Mouse (Mus musculus): ENCODE measurements around the gene Mgat4e. TPM values are rescaled to one million over a fixed set of nuclear protein-coding genes. Genes with fewer than 3 reads are reported as not detected.
A peak's percentile ranks its signal among the peaks of the same experiment; 100 is the strongest.

The Mgat4e gene
- polyA plus RNA-seq, 1 experiment from 2014 or later = not detected

GRCm38 (mm10) chr1:134495991-134496390, 53.5 kb downstream of the Mgat4e start:
- Histone ChIP-seq H3K9me3 (ENCODE audit: control insufficient read depth, low read length) (no peaks in the 10 kb centered on the region), H3K27ac (replicated peaks; ENCODE audit: low read depth, low read length) (no peak overlapping the region), H3K27me3 (ENCODE audit: control insufficient read depth, insufficient read depth, low read length) (no peaks in the 10 kb centered on the region), H3K4me2 (ENCODE audit: low read depth, severe bottlenecking) (no peak overlapping the region), H3K4me1 (ENCODE audit: control insufficient read depth, insufficient read depth, low read length) (peaks cover 7% of the 10 kb centered on the region; the same call in 1 of the 2 replicates), H3K36me3 (ENCODE audit: control insufficient read depth, insufficient read depth, low read length) (peaks cover 2% of the 10 kb centered on the region; the same call in 1 of the 2 replicates), H3K9ac (ENCODE audit: low read length) (no peak overlapping the region), H3K4me3 (ENCODE audit: low read depth, low read length) (no peak overlapping the region)
- no peak for ATAC-seq (ENCODE audit: insufficient number of reproducible peaks, low FRiP score, low TSS enrichment, low read depth)
- no peak for DNase-seq (ENCODE audit: low spot score)
- WGBS = 85% methylated on average over 10 of the region's 10 CpGs

GRCm38 (mm10) chr1:134495216-134495539, 54.3 kb downstream of the Mgat4e start:
- no peak overlapping the region for H3K27ac ChIP-seq (replicated peaks; ENCODE audit: low read depth, low read length)

GRCm38 (mm10) chr1:134494428-134495215, 54.9 kb downstream of the Mgat4e start, which contains the start of gene Rabif:
Rabif (plus strand) TSS chr1:134494648.
- peak; percentile 96 for ATAC-seq (ENCODE audit: insufficient number of reproducible peaks, low FRiP score, low TSS enrichment, low read depth)
- Histone ChIP-seq H3K27me3 (ENCODE audit: control insufficient read depth, insufficient read depth, low read length) (no peaks in the 10 kb centered on the region), H3K4me1 (ENCODE audit: control insufficient read depth, insufficient read depth, low read length) (peaks cover 7% of the 10 kb centered on the region; the same call in 1 of the 2 replicates), H3K9me3 (ENCODE audit: control insufficient read depth, low read length) (no peaks in the 10 kb centered on the region), H3K9ac (ENCODE audit: low read length) (peak within 1 kb of the TSS; percentile 69), H3K4me2 (ENCODE audit: low read depth, severe bottlenecking) (peak within 1 kb of the TSS; percentile 55), H3K4me3 (ENCODE audit: low read depth, low read length) (peak within 1 kb of the TSS; percentile 71), H3K27ac (replicated peaks; ENCODE audit: low read depth, low read length) (peak within 1 kb of the TSS; percentile 85), H3K36me3 (ENCODE audit: control insufficient read depth, insufficient read depth, low read length) (peaks cover 2% of the 10 kb centered on the region; the same call in 1 of the 2 replicates)
- under 1% methylated on average over 58 of the region's 58 CpGs for WGBS
- peak; percentile 97 for DNase-seq (ENCODE audit: low spot score)

More at GRCm38 (mm10) chr1:134495216-134495539, 54.3 kb downstream of the Mgat4e start:
- peaks cover 7% of the 10 kb centered on the region; the same call in 1 of the 2 replicates for H3K4me1 ChIP-seq (ENCODE audit: control insufficient read depth, insufficient read depth, low read length)
- no peaks in the 10 kb centered on the region for H3K9me3 ChIP-seq (ENCODE audit: control insufficient read depth, low read length)
- peak overlapping the region; percentile 55 for H3K4me2 ChIP-seq (ENCODE audit: low read depth, severe bottlenecking)
- H3K27me3 ChIP-seq (ENCODE audit: control insufficient read depth, insufficient read depth, low read length) = no peaks in the 10 kb centered on the region
- H3K4me3 ChIP-seq (ENCODE audit: low read depth, low read length) = peak overlapping the region; percentile 71
- DNase-seq (ENCODE audit: low spot score) (no peak), ATAC-seq (ENCODE audit: insufficient number of reproducible peaks, low FRiP score, low TSS enrichment, low read depth) (no peak)
- peak overlapping the region; percentile 69 for H3K9ac ChIP-seq (ENCODE audit: low read length)
- WGBS = 29% methylated on average over 5 of the region's 5 CpGs
- peaks cover 2% of the 10 kb centered on the region; the same call in 1 of the 2 replicates for H3K36me3 ChIP-seq (ENCODE audit: control insufficient read depth, insufficient read depth, low read length)

GRCm38 (mm10) chr1:134493956-134494355, 55.5 kb downstream of the Mgat4e start:
- ATAC-seq (ENCODE audit: insufficient number of reproducible peaks, low FRiP score, low TSS enrichment, low read depth) (no peak), DNase-seq (ENCODE audit: low spot score) (no peak)
- 24% methylated on average over 5 of the region's 5 CpGs for WGBS
- no peaks in the 10 kb centered on the region for H3K27me3 ChIP-seq (ENCODE audit: control insufficient read depth, insufficient read depth, low read length)
- peaks cover 2% of the 10 kb centered on the region; the same call in 1 of the 2 replicates for H3K36me3 ChIP-seq (ENCODE audit: control insufficient read depth, insufficient read depth, low read length)
- H3K4me2 ChIP-seq (ENCODE audit: low read depth, severe bottlenecking) = peak overlapping the region; percentile 55
- H3K27ac ChIP-seq (replicated peaks; ENCODE audit: low read depth, low read length) = no peak overlapping the region
- H3K9ac ChIP-seq (ENCODE audit: low read length) = peak overlapping the region; percentile 69
- H3K4me1 ChIP-seq (ENCODE audit: control insufficient read depth, insufficient read depth, low read length) = peaks cover 7% of the 10 kb centered on the region; the same call in 1 of the 2 replicates
- H3K9me3 ChIP-seq (ENCODE audit: control insufficient read depth, low read length) = no peaks in the 10 kb centered on the region
- peak overlapping the region; percentile 71 for H3K4me3 ChIP-seq (ENCODE audit: low read depth, low read length)

GRCm38 (mm10) chr1:134493496-134493895, 56.0 kb downstream of the Mgat4e start:
- DNase-seq (ENCODE audit: low spot score) = no peak
- Histone ChIP-seq H3K9me3 (ENCODE audit: control insufficient read depth, low read length) (no peaks in the 10 kb centered on the region), H3K27me3 (ENCODE audit: control insufficient read depth, insufficient read depth, low read length) (no peaks in the 10 kb centered on the region), H3K27ac (replicated peaks; ENCODE audit: low read depth, low read length) (no peak overlapping the region), H3K4me2 (ENCODE audit: low read depth, severe bottlenecking) (no peak overlapping the region), H3K4me3 (ENCODE audit: low read depth, low read length) (no peak overlapping the region), H3K36me3 (ENCODE audit: control insufficient read depth, insufficient read depth, low read length) (peaks cover 2% of the 10 kb centered on the region; the same call in 1 of the 2 replicates), H3K9ac (ENCODE audit: low read length) (no peak overlapping the region), H3K4me1 (ENCODE audit: control insufficient read depth, insufficient read depth, low read length) (peaks cover 7% of the 10 kb centered on the region; the same call in 1 of the 2 replicates)
- 89% methylated on average over 2 of the region's 2 CpGs for WGBS
- no peak for ATAC-seq (ENCODE audit: insufficient number of reproducible peaks, low FRiP score, low TSS enrichment, low read depth)

- Histone ChIP-seq H3K4me2 (ENCODE audit: low read depth, severe bottlenecking) (no peak overlapping the region), H3K4me1 (ENCODE audit: control insufficient read depth, insufficient read depth, low read length) (peaks cover 7% of the 10 kb centered on the region; the same call in 1 of the 2 replicates), H3K9ac (ENCODE audit: low read length) (no peak overlapping the region), H3K27ac (replicated peaks; ENCODE audit: low read depth, low read length) (no peak overlapping the region), H3K9me3 (ENCODE audit: control insufficient read depth, low read length) (no peaks in the 10 kb centered on the region), H3K27me3 (ENCODE audit: control insufficient read depth, insufficient read depth, low read length) (no peaks in the 10 kb centered on the region), H3K4me3 (ENCODE audit: low read depth, low read length) (no peak overlapping the region), H3K36me3 (ENCODE audit: control insufficient read depth, insufficient read depth, low read length) (peaks cover 2% of the 10 kb centered on the region; the same call in 1 of the 2 replicates)
- no peak for ATAC-seq (ENCODE audit: insufficient number of reproducible peaks, low FRiP score, low TSS enrichment, low read depth)
- no peak for DNase-seq (ENCODE audit: low spot score)
- WGBS = 84% methylated on average over 7 of the region's 7 CpGs
Measured at GRCm38 (mm10) chr1:134492276-134492675, 57.2 kb downstream of the Mgat4e start.

Other genes with a start within 250 kb of the Mgat4e start
- gene Ppfia4, start 216.8 kb downstream of the Mgat4e start, polyA plus RNA-seq (2014; fragmentation: Nextera tagmentation; extraction: Ambion mirVana) = 2.3 and 3.4 TPM in 2 replicates
- gene Tmem183a, start 187.7 kb downstream of the Mgat4e start, polyA plus RNA-seq (2014; fragmentation: Nextera tagmentation; extraction: Ambion mirVana) = 117 and 119 TPM in 2 replicates
- not detected in 2 replicates for gene 4933406M09Rik, start 163.7 kb downstream of the Mgat4e start, polyA plus RNA-seq (2014; fragmentation: Nextera tagmentation; extraction: Ambion mirVana)
- gene Cyb5r1, start 144.1 kb downstream of the Mgat4e start, polyA plus RNA-seq (2014; fragmentation: Nextera tagmentation; extraction: Ambion mirVana) = 33.5 and 36.1 TPM in 2 replicates
- 91.9 and 93.2 TPM in 2 replicates for gene Adipor1, start 134.3 kb downstream of the Mgat4e start, polyA plus RNA-seq (2014; fragmentation: Nextera tagmentation; extraction: Ambion mirVana)
- gene Klhl12, start 94.2 kb downstream of the Mgat4e start, polyA plus RNA-seq (2014; fragmentation: Nextera tagmentation; extraction: Ambion mirVana) = 37.3 and 41.7 TPM in 2 replicates
- 38.3 and 39.1 TPM in 2 replicates for gene Rabif, start 55.0 kb downstream of the Mgat4e start, polyA plus RNA-seq (2014; fragmentation: Nextera tagmentation; extraction: Ambion mirVana)
- gene Kdm5b, start 10.5 kb upstream of the Mgat4e start, polyA plus RNA-seq (2014; fragmentation: Nextera tagmentation; extraction: Ambion mirVana) = 90.9 and 98.2 TPM in 2 replicates
- gene Syt2, start 97.0 kb upstream of the Mgat4e start, polyA plus RNA-seq (2014; fragmentation: Nextera tagmentation; extraction: Ambion mirVana) = 0.28 and 0.79 TPM in 2 replicates